Mouse (Mus musculus) liver, postnatal 0 days (tissue): ENCODE measurements at regions not wholly inside any gene's neighbourhood (a gene's known extent, or its start where the extent isn't known, plus 50 kb on each side); places are given as distances from the start of the nearest gene placed in this dataset.

Source experiments
- ATAC-seq: fragments of 200-750 bp; cut with Nextera tagmentation; 2 replicates; pipeline ENCODE4 v1.8.0; 2017; ENCODE audit warnings: mild to moderate bottlenecking, moderate library complexity
- DNase-seq: peaks from one replicate; pipeline ENCODE4 v3.0.0-alpha.2; 2016
- H3K27ac ChIP-seq: fragments of 300-500 bp; sonication (generic); 2 replicates; pipeline ENCODE4 v1.5.1; 2014; ENCODE audit warnings: antibody characterized with exemption, moderate library complexity, mild to moderate bottlenecking, low read depth
- H3K27me3 ChIP-seq: fragments of 300-500 bp; sonication (generic); 2 replicates; pipeline ENCODE4 v1.6.1; 2014; ENCODE audit warnings: low read length, control low read depth, mixed read lengths; ENCODE audit not compliant: insufficient read depth
- H3K36me3 ChIP-seq: fragments of 300-500 bp; sonication (generic); replicated peaks from 2 replicates; pipeline ENCODE4 v1.6.1; 2014; ENCODE audit warnings: mild to moderate bottlenecking, control low read depth, low read length, moderate library complexity, mixed read lengths; ENCODE audit not compliant: insufficient read depth
- H3K4me1 ChIP-seq: fragments of 300-500 bp; sonication (generic); 2 replicates; pipeline ENCODE4 v1.6.1; 2014; ENCODE audit warnings: antibody characterized with exemption, mild to moderate bottlenecking, control low read depth; ENCODE audit not compliant: insufficient read depth
- H3K4me2 ChIP-seq: fragments of 300-500 bp; sonication (generic); 2 replicates; pipeline ENCODE4 v1.6.1; 2014; ENCODE audit warnings: low read depth, mild to moderate bottlenecking, low read length, moderate library complexity, mixed read lengths
- H3K4me3 ChIP-seq: fragments of 300-500 bp; sonication (generic); 2 replicates; pipeline ENCODE4 v1.5.1; 2014; ENCODE audit warnings: low read depth, low read length
- H3K9ac ChIP-seq: fragments of 300-500 bp; sonication (generic); replicated peaks from 2 replicates; pipeline ENCODE4 v1.6.1; 2014; ENCODE audit warnings: mild to moderate bottlenecking, moderate library complexity
- H3K9me3 ChIP-seq: fragments of 300-500 bp; sonication (generic); 2 replicates; pipeline ENCODE4 v1.6.1; 2016; ENCODE audit warnings: mild to moderate bottlenecking, control low read depth, low read length, mixed read lengths
- CTCF ChIP-seq: sonication (generic); IDR thresholded peaks from 2 replicates; pipeline ENCODE4 v1.5.1; 2016; ENCODE audit warnings: antibody characterized with exemption, low read depth
- EP300 ChIP-seq: IDR thresholded peaks from 2 replicates; pipeline ENCODE4 v1.6.1; 2016; ENCODE audit warnings: antibody characterized with exemption, low read depth, mild to moderate bottlenecking
- WGBS: fragments of 180-500 bp; shearing (Covaris S2); extraction: QIAGEN DNeasy Blood & Tissue Kit; methylation state at CpG from one replicate; pipeline ENCODE4 v1.1.7; 2014; ENCODE audit not compliant: insufficient replicate concordance; 5-methylcytosine and 5-hydroxymethylcytosine counted together

DNA sequence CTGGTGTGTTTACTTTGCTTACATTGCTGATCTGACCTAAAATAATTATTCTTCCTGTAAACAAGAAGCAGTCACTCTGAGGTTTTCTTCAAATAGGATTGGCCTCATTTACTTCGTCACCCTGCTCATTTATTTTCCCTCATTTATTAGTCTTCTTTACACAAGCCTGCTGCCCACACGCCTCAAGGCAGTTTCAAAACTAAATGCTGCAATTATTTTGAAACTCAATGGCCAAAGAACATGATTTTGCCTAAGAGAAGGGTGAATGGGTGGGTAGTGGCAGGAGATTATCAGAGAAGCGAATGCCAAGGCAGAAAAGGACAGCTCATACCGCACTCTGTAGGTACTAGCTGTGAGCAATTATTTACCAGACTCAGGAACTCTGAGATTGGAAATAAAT is 227.8 kb downstream of the Hlx start:
- Histone ChIP-seq H3K36me3 (no peaks in the 10 kb centered on the region), H3K9me3 (no peaks in the 10 kb centered on the region), H3K4me1 (no peaks in the 10 kb centered on the region), H3K4me3 (no peak overlapping the region), H3K27ac (no peak overlapping the region), H3K27me3 (no peaks in the 10 kb centered on the region), H3K4me2 (no peak overlapping the region), H3K9ac (no peak overlapping the region)
- ATAC-seq, result no peak
- no peak for TF ChIP-seq EP300
- TF ChIP-seq CTCF, result no peak
- 74% methylated on average over 4 of the region's 4 CpGs for WGBS
- DNase-seq, result no peak

GRCm38 (mm10) chr1:184503827-184504355 is 228.5 kb downstream of the Hlx start:
- Histone ChIP-seq H3K9ac (no peak overlapping the region), H3K4me3 (no peak overlapping the region), H3K27ac (no peak overlapping the region), H3K4me1 (no peaks in the 10 kb centered on the region), H3K36me3 (no peaks in the 10 kb centered on the region), H3K27me3 (no peaks in the 10 kb centered on the region), H3K9me3 (no peaks in the 10 kb centered on the region), H3K4me2 (no peak overlapping the region)
- WGBS, result 76% methylated on average over 4 of the region's 4 CpGs
- ATAC-seq (no peak), DNase-seq (no peak)
- TF ChIP-seq CTCF (no peak), EP300 (no peak)

DNA sequence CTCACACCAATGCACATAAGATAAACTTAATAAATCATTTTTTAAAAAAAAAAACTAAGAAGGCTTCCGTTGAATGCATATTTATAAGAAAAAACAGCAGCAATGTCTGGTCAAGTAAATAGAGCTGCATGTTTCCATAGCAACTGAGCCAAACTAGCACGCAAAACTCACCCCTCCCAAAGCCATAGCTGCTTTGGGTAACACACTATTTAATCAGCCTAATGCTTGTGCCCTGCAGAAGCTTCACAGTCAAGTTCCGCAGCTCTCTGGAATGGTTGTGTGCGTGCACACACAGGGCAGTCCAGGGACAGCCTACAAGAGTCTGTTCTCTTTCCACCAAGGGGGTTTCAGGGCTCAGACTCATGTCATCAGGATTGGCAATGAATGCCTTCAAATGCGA is 231.7 kb downstream of the Hlx start:
- ATAC-seq, result no peak
- no peak overlapping the region for H3K27ac ChIP-seq
- H3K4me2 ChIP-seq, result no peak overlapping the region
- no peak overlapping the region for H3K9ac ChIP-seq
- H3K36me3 ChIP-seq, result no peaks in the 10 kb centered on the region
- no peaks in the 10 kb centered on the region for H3K4me1 ChIP-seq
- TF ChIP-seq CTCF, result no peak
- no peak for TF ChIP-seq EP300
- no peak for DNase-seq
- 77% methylated on average over 5 of the region's 5 CpGs for WGBS
- H3K4me3 ChIP-seq, result no peak overlapping the region
- H3K27me3 ChIP-seq, result no peaks in the 10 kb centered on the region
- H3K9me3 ChIP-seq, result no peaks in the 10 kb centered on the region

GRCm38 (mm10) chr1:184498909-184499525 is 233.4 kb downstream of the Hlx start:
- TF ChIP-seq CTCF (no peak), EP300 (no peak)
- Histone ChIP-seq H3K27me3 (no peaks in the 10 kb centered on the region), H3K4me3 (no peak overlapping the region), H3K4me1 (no peaks in the 10 kb centered on the region), H3K36me3 (no peaks in the 10 kb centered on the region), H3K9me3 (no peaks in the 10 kb centered on the region), H3K27ac (no peak overlapping the region), H3K4me2 (no peak overlapping the region), H3K9ac (no peak overlapping the region)
- 78% methylated on average over 11 of the region's 11 CpGs for WGBS
- no peak for ATAC-seq
- no peak for DNase-seq

- H3K27me3 ChIP-seq, result no peaks in the 10 kb centered on the region
- no peak overlapping the region for H3K4me3 ChIP-seq
- no peak overlapping the region for H3K4me2 ChIP-seq
- 27% methylated on average over 1 of the region's 1 CpGs for WGBS
- DNase-seq (no peak), ATAC-seq (no peak)
- no peaks in the 10 kb centered on the region for H3K36me3 ChIP-seq
- TF ChIP-seq CTCF (no peak), EP300 (no peak)
- H3K27ac ChIP-seq, result no peak overlapping the region
- H3K9ac ChIP-seq, result no peak overlapping the region
- no peaks in the 10 kb centered on the region for H3K4me1 ChIP-seq
- no peaks in the 10 kb centered on the region for H3K9me3 ChIP-seq
Observed at GRCm38 (mm10) chr1:184497007-184497406, 235.4 kb downstream of the Hlx start.

- no peak for TF ChIP-seq EP300
- no peak for TF ChIP-seq CTCF
- DNase-seq (no peak), ATAC-seq (no peak)
- Histone ChIP-seq H3K36me3 (no peaks in the 10 kb centered on the region), H3K4me3 (no peak overlapping the region), H3K9me3 (no peaks in the 10 kb centered on the region), H3K27ac (no peak overlapping the region), H3K4me2 (no peak overlapping the region), H3K4me1 (no peaks in the 10 kb centered on the region), H3K27me3 (no peaks in the 10 kb centered on the region), H3K9ac (no peak overlapping the region)
- 81% methylated on average over 8 of the region's 8 CpGs for WGBS
Observed at GRCm38 (mm10) chr1:184493811-184494210, 238.6 kb downstream of the Hlx start.
